Mouse (Mus musculus) left cerebral cortex, postnatal 36 days (tissue): ENCODE results near the gene Hoxa7. TPM values are rescaled to one million over a fixed set of nuclear protein-coding genes. Genes with fewer than 3 reads are reported as not detected.

ENCODE experiments used
- DNase-seq, 2 experiments: peaks; one replicate each; pipeline ENCODE4 v3.0.0; 2021 to 2022; ENCODE audit warnings: low spot score in 2 of 2, mixed read lengths in 1 of 2
- intact Hi-C: fragments of 180-260 bp; cut with DNase I; formaldehyde crosslinking; loops from one replicate; pipeline ENCODE4 v1.15.1; 2025
- total RNA-seq, 2 experiments: library from RNA; stranded (reverse); gene quantifications; 2 replicates each; pipeline ENCODE4 v1.2.3; 2021

Hoxa7 gene
- total RNA-seq, 2 experiments from 2014 or later: not detected

DNA sequence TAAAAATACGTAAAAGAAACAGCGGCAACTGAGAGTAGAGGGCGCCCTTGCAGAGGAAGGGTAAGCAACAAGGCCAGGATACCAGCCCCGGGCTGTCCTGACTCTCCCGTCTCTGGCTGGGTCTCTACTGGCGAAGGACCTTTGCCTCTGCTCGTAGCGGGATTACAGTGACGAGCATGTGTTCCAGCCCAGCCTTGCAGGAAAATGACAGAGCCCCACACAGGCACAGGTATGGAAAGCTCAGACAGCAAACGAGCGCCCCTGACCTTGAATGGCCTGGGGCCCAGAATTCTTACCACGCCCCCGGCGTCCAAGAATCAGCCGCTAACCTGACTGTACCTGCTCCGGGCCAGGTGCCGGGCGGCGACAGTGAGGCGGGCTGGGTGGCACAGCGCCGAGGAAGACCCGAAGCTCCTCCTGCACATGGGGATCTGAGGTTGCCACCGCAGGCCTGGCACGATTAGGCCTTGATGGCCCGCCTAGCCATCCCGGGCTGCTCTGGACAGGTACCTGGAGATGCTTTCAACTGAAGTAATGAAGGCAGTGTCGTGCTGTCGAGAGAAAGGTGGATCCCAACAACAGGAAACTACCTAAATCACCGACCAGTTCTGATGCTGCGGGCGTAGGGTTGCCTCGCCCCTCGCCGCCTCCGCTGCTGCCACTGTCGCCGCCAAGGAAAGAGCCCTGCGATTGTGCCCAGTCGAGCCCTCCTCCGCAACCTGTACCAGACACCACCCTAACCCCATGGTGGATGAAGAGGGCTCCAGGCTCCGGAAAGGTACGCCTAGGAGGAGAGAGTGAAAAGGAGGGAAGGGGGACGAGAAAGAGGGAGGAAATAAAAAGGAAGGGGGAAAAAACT lies 8.1 kb upstream of the Hoxa7 start:
- intact Hi-C loops: no loop called here
- DNase-seq: peak in 1 of 2 experiments; percentile 3

DNA sequence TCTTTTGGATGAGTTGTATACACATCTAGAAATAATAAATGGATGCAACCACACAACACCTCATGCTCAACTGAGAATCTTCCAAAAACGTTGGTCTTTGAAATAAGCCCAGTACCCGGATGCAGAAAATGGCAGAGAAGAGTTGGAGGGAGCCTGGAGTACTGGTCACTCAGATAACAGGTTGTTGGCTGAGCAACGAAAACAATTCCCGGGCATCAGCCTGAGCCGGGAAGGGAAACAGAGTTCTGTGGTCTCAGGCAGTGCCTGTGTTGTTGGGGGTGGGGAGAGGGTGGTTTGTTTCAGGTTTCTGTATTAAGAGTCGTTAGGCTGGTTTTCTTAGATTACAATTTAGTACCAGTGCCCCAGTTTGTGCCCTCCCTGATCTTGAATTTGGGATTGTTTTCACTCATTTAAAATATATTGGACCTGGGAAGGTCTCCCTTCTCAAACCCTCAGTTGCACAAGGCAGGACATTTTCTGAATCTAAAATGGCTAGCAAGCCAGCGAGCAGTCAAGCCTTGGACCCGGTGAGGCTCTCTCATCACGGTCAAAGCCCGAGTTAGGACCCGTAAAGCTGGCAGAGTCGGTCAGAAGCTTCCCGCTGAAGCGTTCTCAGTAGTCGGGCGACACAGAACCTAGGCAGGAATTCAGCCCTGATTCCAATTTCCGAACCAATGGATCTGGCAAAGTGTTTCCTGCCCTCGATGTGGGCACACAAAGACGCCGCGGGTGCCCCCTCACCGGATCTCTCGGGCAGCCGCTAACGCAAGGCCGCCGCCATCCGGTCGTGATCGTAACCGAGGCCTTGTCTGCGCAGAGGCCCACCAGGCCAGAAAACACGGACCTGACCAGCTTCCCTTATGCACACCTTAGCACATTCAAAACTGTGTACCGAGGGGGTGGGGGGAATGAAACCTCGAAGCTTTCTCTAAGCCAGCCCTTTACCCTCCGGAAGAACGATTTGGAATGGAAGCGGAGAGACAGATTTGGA lies 7.1 kb upstream of the Hoxa7 start:
- DNase-seq: no peak
- intact Hi-C loops: no loop called here

DNA sequence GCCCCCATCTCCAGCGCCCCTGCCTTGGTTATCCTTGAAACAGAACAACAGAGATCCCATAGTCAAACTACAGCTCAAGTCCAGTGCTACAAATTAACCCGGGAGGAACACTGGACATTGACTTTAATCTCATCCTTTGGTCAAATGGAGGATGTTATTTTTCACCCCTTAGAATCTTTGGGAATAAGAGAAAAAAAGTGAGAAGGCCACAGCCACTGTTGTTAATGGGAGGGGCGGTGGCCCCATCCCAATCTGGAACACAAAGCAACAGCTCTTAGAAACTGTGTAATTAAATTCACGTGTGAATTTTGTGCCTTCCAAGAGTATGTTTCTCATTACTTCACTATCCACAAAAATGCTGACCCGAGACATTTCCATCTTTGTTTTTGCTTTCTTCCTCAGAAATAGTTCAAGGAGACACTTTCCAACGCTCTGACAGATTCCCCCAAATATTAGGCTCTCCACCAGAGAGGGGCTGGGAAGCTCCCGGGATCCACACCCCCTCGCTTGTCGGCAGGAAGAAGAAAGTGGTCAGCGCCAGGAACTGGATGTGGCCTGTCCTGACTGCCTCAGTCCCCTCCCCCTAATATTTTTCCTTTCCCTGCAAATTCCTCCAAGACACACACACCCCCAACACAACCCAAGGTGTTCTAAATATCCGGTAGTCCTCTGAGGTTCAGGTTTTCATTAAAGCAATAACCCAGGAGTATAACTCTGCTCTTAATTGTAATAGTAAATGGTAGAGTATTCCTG lies 6.0 kb upstream of the Hoxa7 start:
- DNase-seq: no peak
- intact Hi-C loops: no loop called here

DNA sequence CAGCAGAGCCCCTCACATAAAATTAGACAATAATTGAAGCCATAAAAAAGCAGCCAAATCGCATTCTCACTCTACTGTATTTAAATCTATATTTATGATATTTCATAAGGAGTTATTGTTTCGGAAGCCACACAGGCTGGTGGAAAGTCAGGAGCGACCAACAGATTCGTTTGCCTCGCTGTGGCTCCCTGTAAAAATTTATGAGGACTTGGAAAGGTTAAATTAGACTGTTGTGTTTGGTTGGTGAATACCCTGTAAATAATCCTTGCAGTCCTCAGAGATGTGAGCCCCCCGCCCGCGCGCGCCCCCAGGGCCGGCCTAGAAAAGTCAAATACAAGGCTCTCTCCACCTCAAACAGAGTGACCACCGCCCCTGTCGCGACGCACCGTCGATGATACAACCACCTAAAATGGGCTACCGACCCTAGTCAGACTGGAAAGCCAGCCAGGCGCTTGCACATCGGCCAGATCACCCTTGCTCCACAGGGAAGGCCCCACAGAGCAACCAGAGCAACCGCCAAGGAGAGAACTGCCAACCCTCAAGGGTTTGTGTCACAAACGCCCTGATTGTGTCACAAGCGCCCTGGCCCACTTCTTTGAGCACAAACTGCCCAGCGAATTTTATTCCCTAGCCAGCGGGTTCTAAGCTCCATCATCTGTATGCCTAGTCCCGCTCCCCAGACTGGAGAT lies 5.1 kb upstream of the Hoxa7 start:
- intact Hi-C loops: no loop called here
- DNase-seq: no peak

DNA sequence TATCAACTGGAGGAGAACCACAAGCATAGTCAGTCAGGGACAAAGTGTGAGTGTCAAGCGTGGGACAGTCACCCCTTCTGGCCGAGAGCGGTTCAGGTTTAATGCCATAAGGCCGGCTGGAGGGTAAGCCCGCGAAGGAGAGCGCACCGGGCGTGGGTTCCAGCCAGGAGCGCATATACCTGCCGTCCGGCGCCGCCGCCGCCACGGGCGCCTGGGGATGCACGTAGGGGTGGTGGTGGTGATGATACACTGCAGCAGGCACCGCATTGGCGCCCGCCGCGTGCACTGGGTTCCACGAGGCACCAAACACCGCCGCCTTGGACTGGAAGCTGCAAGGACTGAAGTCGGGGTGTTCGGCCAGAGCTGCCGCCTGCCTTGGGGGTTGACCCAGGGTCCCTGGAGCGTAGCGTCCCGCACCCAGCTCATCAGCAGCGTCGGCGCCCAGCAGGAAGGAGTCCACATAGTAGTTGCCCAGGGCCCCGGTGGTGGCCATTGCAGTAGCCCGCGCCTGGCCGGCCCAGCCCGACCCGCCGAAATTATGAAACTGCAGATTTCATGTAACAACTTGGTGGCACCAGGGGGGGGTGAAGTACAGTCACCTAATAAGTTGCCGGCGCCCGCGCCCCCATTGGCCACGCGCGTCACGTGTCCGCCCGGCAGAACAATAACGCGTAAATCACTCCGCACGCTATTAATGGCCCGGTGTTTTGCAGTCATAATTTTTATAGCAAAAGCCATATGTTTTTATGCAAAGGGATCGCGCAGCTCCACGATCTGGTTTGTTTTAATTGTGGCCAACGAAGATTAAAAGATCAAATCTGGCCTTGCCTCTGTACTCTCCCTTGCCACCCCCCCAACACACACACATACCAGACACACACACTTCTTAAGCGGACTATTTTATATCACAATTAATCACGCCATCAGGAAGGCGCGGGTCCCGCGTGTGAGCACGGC lies 4.2 kb upstream of the Hoxa7 start:
- intact Hi-C loops: no loop called here
- no peak for DNase-seq

DNA sequence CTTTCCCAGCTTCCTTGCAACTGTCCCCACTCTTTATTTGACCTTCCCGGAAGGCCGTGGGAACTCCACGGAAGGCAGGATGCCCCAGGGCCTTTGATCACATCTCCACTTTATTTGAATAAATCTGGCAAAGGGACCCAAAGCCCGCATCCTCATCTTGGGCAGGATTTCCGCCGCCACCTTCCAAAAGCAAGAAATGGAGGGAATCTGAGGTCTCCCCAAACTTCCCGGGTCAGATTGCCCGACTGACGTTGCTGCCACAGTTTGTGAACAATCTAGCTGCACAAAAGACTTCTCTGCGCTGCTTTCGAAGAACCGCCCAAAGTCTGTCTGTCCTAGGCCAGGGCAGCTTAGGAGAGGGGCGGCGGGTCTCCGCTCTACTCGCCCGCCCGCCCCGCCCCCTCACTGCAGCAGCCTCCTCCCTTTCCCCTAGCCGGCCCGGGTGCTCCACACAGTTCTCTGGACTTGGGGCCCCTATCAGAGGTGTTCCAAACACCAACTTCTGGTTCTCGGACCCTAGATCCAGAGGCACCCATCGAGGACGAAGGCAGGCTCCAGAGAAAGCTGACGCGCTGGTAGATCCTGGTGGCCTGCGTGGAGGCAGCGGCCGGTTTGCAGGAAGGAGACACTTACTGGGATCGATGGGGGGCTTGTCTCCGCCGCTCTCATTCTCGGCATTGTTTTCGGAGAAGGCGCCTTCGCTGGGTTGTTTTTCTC lies 3.4 kb upstream of the Hoxa7 start:
- DNase-seq: no peak
- intact Hi-C loops: loop anchor here (5.0 kb wide), 1 partner anchor 353 kb away; no protein-coding TSS in a partner anchor

DNA sequence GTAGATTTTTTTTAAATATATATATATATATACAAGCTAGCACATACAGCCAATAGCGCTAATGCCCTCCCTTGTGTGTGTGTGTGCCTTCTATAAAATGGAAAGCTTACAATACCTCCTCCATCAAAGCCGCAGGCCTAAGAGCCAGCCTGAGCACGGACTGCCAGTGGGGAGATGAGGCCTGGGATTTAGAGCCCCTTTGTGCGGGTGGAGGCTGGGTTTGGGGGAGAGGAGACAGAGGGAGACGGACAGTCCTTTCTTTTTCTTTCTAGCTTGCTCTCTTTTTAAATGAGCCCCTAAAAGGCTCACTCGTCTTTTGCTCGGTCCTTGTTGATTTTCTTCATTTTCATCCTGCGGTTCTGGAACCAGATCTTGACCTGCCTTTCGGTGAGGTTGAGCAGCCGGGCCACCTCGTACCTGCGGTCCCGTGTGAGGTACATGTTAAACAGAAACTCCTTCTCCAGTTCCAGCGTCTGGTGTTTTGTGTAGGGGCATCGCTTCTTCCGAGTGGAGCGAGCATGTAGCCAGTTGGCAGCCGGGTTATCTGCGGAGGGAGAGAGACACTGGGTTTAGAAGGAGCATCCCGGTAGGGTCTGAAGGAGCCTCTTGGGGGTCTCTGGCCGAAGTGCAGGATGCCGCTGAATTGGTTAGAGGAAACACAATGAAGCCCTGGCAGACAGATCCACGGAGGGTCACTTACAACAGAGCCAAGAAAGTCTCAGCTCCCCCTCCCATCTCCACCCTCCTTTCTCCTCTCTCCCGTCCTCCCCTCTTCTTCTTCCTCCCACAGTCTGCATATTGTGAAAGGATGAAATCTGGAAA lies 2.5 kb upstream of the Hoxa7 start:
- DNase-seq: no peak
- intact Hi-C loops: loop anchor here (5.0 kb wide), 1 partner anchor 352 kb away; no protein-coding TSS in a partner anchor

DNA sequence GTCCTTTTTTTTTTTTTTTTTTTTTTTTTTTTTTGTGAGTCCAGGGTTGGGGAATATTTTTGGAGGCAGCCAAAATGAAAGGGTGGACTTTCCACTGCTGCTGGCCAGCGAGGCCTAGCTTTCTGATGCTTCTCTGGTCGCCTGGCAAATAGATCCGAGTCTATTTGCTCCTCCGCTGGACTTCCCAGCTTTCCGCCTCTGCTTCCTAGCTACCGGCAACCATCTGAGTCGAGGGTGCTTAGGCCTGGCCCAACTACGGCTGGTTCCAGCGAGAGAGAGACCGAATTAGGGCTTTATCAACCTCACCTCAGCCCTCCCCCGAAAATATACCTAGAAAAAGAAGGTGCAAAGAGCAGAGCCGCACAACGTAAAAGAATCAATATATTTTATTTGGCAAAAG lies 1.1 kb upstream of the Hoxa7 start:
- intact Hi-C loops: loop anchor here (5.0 kb wide), 1 partner anchor 350 kb away; no protein-coding TSS in a partner anchor
- DNase-seq: no peak

DNA sequence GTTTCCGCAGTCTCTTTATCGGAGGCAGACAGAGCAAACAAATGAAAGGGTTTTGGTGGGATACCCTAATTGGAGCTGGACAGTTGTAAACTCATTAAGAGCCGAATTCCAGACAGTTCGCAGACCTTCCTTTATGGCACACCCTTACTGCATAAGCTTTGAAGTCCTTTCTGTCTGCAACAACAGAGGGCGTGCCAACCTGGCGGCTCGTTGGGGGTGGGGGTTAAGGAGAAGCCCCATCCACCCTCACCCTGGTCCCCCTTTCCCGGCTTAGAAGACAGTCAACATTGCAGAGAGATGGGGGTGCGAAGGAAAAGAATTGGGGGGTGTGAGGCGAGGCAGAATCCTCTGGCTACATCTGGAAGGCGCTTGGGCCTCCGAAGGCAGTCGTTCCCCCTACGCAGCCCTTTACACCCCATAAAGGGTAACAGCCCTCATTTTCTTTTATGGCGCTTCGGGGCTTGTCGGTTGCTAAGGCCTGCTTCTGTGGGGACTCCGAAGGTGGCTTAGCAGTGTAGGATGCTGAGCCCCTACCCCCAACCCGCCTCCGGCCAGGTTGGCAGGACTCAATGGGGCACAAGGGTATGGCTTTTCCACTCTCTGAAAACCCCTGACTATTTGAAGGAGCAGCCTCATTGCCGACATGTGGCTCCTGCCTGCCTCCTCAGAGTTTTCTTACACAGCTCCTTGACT lies 485 bp upstream of the Hoxa7 start:
- intact Hi-C loops: loop anchor here (2.0 to 5.0 kb wide), 2 partner anchors 350 to 635 kb away; no protein-coding TSS in a partner anchor
- no peak for DNase-seq

DNA sequence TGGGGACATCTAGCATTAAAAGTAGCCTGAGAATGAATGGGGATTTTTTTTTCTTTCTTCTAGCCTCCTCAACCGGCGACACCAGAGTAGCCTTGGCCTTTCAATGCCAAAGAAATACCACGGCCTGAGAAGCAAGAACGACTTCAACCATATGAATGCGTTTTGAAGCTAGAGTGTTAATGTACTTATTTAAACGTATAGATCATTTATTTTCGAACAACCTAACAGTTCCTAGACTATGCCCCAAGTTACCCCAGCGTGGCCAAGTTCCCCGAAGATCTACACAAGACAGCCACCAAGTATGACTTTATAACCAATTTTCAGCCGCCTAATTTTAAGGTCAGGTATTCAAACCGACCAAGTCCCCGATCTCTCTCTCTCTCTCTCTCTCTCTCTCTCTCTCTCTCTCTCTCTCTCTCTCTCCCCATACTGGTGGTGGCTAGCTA lies 766 bp downstream of the Hoxa7 start:
- intact Hi-C loops: loop anchor here (2.0 to 5.0 kb wide), 2 partner anchors 349 to 634 kb away; no protein-coding TSS in a partner anchor
- no peak for DNase-seq

DNA sequence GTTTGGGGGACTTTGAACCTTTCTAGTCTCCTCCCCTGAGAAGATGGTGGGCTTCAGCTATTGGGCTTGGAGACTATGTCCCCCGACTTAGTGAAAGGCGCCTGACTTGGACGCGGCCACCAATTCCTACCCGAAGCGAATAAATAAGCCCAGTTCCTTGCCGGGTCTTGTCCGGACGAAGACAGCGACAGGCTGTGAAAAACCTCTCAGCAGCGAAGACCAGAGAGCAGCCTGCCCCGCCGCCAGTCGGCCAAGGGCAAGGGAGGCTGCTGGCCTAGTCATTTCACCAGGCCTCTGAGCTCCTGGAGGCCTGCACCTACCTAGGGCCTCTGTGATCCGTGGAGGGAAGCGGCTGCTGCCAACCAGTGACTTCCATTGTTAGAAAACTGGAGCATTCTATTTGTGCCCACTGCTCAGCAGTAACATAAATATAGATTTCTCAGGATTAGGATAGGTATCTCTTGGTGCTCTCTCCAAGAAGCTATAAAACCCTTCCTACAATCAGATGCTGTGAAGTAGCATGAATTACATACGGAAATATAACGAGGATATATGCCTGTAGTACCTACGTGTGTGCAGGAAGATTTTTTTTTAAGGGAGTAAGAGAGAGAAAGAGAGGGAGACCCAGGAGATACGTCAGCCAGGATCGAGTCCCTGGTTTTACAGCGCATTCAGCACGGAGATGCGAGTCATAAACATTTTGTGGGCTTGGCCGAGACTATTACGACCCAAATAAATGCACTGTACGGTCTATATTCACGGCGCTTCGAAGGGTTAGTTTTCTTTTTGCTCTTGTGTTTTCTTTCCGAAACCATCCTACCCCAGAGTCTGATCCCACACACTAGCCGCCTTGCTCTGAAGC lies 1.4 kb downstream of the Hoxa7 start:
- intact Hi-C loops: loop anchor here (2.0 to 5.0 kb wide), 2 partner anchors 348 to 633 kb away; no protein-coding TSS in a partner anchor
- no peak for DNase-seq

DNA sequence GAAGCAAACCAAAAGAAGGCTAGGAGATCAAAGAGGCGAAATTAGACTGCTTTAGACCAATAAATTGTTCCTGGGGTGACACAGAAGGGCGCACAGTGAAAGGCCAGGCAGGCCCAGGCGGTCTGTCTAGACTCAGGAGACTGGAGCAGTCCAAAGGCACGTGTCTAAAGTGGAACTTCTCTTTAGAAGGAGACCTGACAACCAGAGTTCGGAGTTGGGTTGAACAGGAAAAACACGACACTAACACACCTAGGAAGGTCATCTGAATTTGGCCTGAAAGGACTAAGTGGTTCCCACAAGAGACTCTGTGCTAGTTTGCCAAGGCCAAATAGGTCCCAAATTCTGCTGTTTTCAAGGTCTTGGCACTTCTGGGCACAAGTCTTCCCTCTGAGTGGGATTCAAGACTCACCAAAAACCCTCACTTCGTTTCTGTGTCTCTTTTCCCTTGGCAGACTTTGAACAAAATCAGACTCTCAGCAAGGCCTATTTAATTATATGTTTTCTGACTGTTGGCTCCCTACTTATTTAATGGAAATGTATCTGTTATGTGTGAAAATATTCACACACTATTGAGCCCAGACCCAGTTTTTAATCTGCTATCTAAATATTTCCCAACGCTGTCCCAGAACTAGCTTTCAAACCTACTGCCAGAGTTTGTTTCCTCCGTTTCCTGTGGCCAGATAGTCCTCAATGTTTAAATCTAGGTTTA lies 2.3 kb downstream of the Hoxa7 start:
- intact Hi-C loops: loop anchor here (5.0 kb wide), 1 partner anchor 1037 kb away; no protein-coding TSS in a partner anchor
- no peak for DNase-seq

DNA sequence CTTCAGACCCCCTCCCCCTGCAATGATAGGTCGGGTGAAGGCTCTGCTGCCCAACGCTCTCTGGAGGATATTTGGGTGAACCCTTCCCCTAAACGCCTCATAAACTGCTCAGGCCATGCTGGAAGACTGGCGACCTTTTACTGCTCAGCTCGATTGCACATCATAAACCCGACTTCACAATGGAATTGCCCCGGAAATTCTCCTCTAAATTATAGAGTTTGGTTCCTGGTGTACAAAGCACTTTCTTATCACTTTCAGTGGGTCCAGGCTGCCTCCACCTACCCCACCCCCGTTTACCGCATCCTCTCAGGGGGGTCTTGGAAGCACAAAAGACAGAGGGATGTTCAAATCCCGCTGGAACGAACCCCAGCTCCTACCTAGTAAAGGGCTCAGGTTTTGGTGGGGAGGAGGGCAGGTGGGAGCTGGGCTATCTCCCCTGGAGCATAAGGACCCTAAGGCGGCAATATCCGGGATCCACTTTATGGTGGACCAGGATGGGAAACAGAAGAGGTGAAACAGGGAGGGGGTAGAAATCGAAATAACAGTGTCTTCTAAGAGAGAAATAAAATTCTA lies 2.9 kb downstream of the Hoxa7 start:
- intact Hi-C loops: loop anchor here (5.0 kb wide), 1 partner anchor 1036 kb away; no protein-coding TSS in a partner anchor

More for the DNA sequence above, 2.9 kb downstream of the Hoxa7 start:
- DNase-seq: no peak
